Mouse (Mus musculus) brain, embryonic 14.5 days (tissue): ENCODE measurements around the gene Gga1.

Source experiments
- CTCF ChIP-seq: fragments of 200-500 bp; IDR thresholded peaks from 2 replicates; pipeline ENCODE4 v1.5.1; 2012; ENCODE audit warnings: inconsistent platforms, mild to moderate bottlenecking, moderate library complexity, borderline replicate concordance; ENCODE audit not compliant: insufficient read depth, insufficient read length; ENCODE audit errors: extremely low read depth
- POLR2A ChIP-seq: fragments of 200-500 bp; IDR thresholded peaks from 2 replicates; pipeline ENCODE4 v1.6.1; 2012; ENCODE audit warnings: mild to moderate bottlenecking, inconsistent platforms, borderline replicate concordance; ENCODE audit not compliant: poor library complexity, insufficient read depth, insufficient read length, severe bottlenecking; ENCODE audit errors: extremely low read depth

GRCm38 (mm10) chr15:78927788-78928457 is 50.9 kb downstream of the Gga1 start:
- TF ChIP-seq POLR2A (no peak), CTCF (no peak)
